Comparison of ENCODE assay signal across 12 mouse cellular contexts in genomic region chr3:85583194-85583593, GRCm38 (mm10).
A peak's percentile ranks its signal among the peaks of the same experiment; 100 is the strongest.
DNase-seq lines count a peak whose midpoint lies in the region.
"Had no signal": no experiment of that assay in that cellular context is flagged by ENCODE, and none has a peak within 500 bp of the region (broad histone marks: within the 10 kb centered on the region; RNA-seq: fewer than 3 reads in every experiment).

No protein-coding gene starts in this region.

- DNase-seq in cerebellum, adult 9-10 months = peak; percentile 30
- no peak for DNase-seq in cerebellum, adult 11-12 months
- DNase-seq in layer of hippocampus, adult 9-11 months = peak; percentile 50
- DNase-seq in layer of hippocampus, adult 11-12 months (ENCODE audit: low spot score) = no peak
- DNase-seq in brain, adult 2 months (ENCODE audit: low read depth, low spot score) = peak; percentile 67
- DNase-seq in retina, postnatal 1 day = no peak
- DNase-seq: adrenal gland, adult 8-10 months; B cell, adult 2 months; embryo, embryonic 11 days; gastrocnemius, adult 2 months; gastrocnemius, postnatal 14 days; heart, adult 11 months had no signal

Comparison
In these comparisons a context has a peak if more than half of its experiments do, and no peak if none do; other contexts are left out.
1. DNase-seq: peak in cerebellum, adult 9-10 months (single experiment), layer of hippocampus, adult 9-11 months (single experiment) and brain, adult 2 months (single experiment); none in cerebellum, adult 11-12 months (single experiment), layer of hippocampus, adult 11-12 months (single experiment) and retina, postnatal 1 day (single experiment).